Mouse (Mus musculus): ENCODE measurements at regions not wholly inside any gene's neighbourhood (a gene's known extent, or its start where the extent isn't known, plus 50 kb on each side); places are given as distances from the start of the nearest gene placed in this dataset.

GRCm38 (mm10) chr3:140059522-140060110 is 854.1 kb downstream of the Stpg2 start:
- H3K9ac ChIP-seq (ENCODE audit: low read depth, low read length): no peak overlapping the region
- no peaks in the 10 kb centered on the region for H3K4me1 ChIP-seq (ENCODE audit: control insufficient read depth, insufficient read depth, low read depth, low read length)
- no peaks in the 10 kb centered on the region for H3K27me3 ChIP-seq (replicated peaks; ENCODE audit: control insufficient read depth, insufficient read depth, low read length)
- no peaks in the 10 kb centered on the region for H3K9me3 ChIP-seq (ENCODE audit: control insufficient read depth, low read length)
- no peaks in the 10 kb centered on the region for H3K36me3 ChIP-seq (ENCODE audit: control insufficient read depth, insufficient read depth, low read length)
- no peak overlapping the region for H3K4me2 ChIP-seq (ENCODE audit: low read length)
- no peak overlapping the region for H3K27ac ChIP-seq (ENCODE audit: low read depth, low read length)
- 83% methylated on average over 4 of the region's 4 CpGs for WGBS
- no peak overlapping the region for H3K4me3 ChIP-seq (ENCODE audit: low read length)
- no peak for ATAC-seq

GRCm38 (mm10) chr3:140061769-140062381 is 856.4 kb downstream of the Stpg2 start:
- Histone ChIP-seq H3K4me3 (ENCODE audit: low read length) (no peak overlapping the region), H3K27me3 (replicated peaks; ENCODE audit: control insufficient read depth, insufficient read depth, low read length) (no peaks in the 10 kb centered on the region), H3K4me2 (ENCODE audit: low read length) (no peak overlapping the region), H3K27ac (ENCODE audit: low read depth, low read length) (no peak overlapping the region), H3K9me3 (ENCODE audit: control insufficient read depth, low read length) (no peaks in the 10 kb centered on the region), H3K36me3 (ENCODE audit: control insufficient read depth, insufficient read depth, low read length) (no peaks in the 10 kb centered on the region), H3K4me1 (ENCODE audit: control insufficient read depth, insufficient read depth, low read depth, low read length) (no peaks in the 10 kb centered on the region), H3K9ac (ENCODE audit: low read depth, low read length) (no peak overlapping the region)
- WGBS: 94% methylated on average over 10 of the region's 10 CpGs
- ATAC-seq: no peak

GRCm38 (mm10) chr3:140062880-140063279 is 857.4 kb downstream of the Stpg2 start:
- no peaks in the 10 kb centered on the region for H3K27me3 ChIP-seq (replicated peaks; ENCODE audit: control insufficient read depth, insufficient read depth, low read length)
- ATAC-seq: no peak
- H3K9ac ChIP-seq (ENCODE audit: low read depth, low read length): no peak overlapping the region
- no peak overlapping the region for H3K27ac ChIP-seq (ENCODE audit: low read depth, low read length)
- no peaks in the 10 kb centered on the region for H3K36me3 ChIP-seq (ENCODE audit: control insufficient read depth, insufficient read depth, low read length)
- no peak overlapping the region for H3K4me3 ChIP-seq (ENCODE audit: low read length)
- H3K9me3 ChIP-seq (ENCODE audit: control insufficient read depth, low read length): no peaks in the 10 kb centered on the region
- WGBS: 90% methylated on average over 5 of the region's 5 CpGs
- no peak overlapping the region for H3K4me2 ChIP-seq (ENCODE audit: low read length)
- H3K4me1 ChIP-seq (ENCODE audit: control insufficient read depth, insufficient read depth, low read depth, low read length): no peaks in the 10 kb centered on the region

- no peak for ATAC-seq
- Histone ChIP-seq H3K27ac (ENCODE audit: low read depth, low read length) (no peak overlapping the region), H3K4me1 (ENCODE audit: control insufficient read depth, insufficient read depth, low read depth, low read length) (no peaks in the 10 kb centered on the region), H3K4me2 (ENCODE audit: low read length) (no peak overlapping the region), H3K4me3 (ENCODE audit: low read length) (no peak overlapping the region), H3K9ac (ENCODE audit: low read depth, low read length) (no peak overlapping the region), H3K9me3 (ENCODE audit: control insufficient read depth, low read length) (no peaks in the 10 kb centered on the region), H3K36me3 (ENCODE audit: control insufficient read depth, insufficient read depth, low read length) (no peaks in the 10 kb centered on the region), H3K27me3 (replicated peaks; ENCODE audit: control insufficient read depth, insufficient read depth, low read length) (no peaks in the 10 kb centered on the region)
- WGBS: 82% methylated on average over 3 of the region's 3 CpGs
Observed at GRCm38 (mm10) chr3:140084333-140084732, 878.8 kb downstream of the Stpg2 start.

GRCm38 (mm10) chr3:140085385-140085784 is 879.9 kb downstream of the Stpg2 start:
- H3K4me2 ChIP-seq (ENCODE audit: low read length): no peak overlapping the region
- H3K4me3 ChIP-seq (ENCODE audit: low read length): no peak overlapping the region
- H3K4me1 ChIP-seq (ENCODE audit: control insufficient read depth, insufficient read depth, low read depth, low read length): no peaks in the 10 kb centered on the region
- no peak overlapping the region for H3K27ac ChIP-seq (ENCODE audit: low read depth, low read length)
- no peak for ATAC-seq
- H3K36me3 ChIP-seq (ENCODE audit: control insufficient read depth, insufficient read depth, low read length): no peaks in the 10 kb centered on the region
- no peaks in the 10 kb centered on the region for H3K27me3 ChIP-seq (replicated peaks; ENCODE audit: control insufficient read depth, insufficient read depth, low read length)
- no peak overlapping the region for H3K9ac ChIP-seq (ENCODE audit: low read depth, low read length)
- H3K9me3 ChIP-seq (ENCODE audit: control insufficient read depth, low read length): no peaks in the 10 kb centered on the region
- WGBS: 85% methylated on average over 3 of the region's 3 CpGs

GRCm38 (mm10) chr3:140088019-140088418 is 882.5 kb downstream of the Stpg2 start:
- Histone ChIP-seq H3K4me3 (ENCODE audit: low read length) (no peak overlapping the region), H3K9me3 (ENCODE audit: control insufficient read depth, low read length) (no peaks in the 10 kb centered on the region), H3K9ac (ENCODE audit: low read depth, low read length) (no peak overlapping the region), H3K27me3 (replicated peaks; ENCODE audit: control insufficient read depth, insufficient read depth, low read length) (no peaks in the 10 kb centered on the region), H3K4me2 (ENCODE audit: low read length) (no peak overlapping the region), H3K4me1 (ENCODE audit: control insufficient read depth, insufficient read depth, low read depth, low read length) (no peaks in the 10 kb centered on the region), H3K36me3 (ENCODE audit: control insufficient read depth, insufficient read depth, low read length) (no peaks in the 10 kb centered on the region), H3K27ac (ENCODE audit: low read depth, low read length) (no peak overlapping the region)
- no peak for ATAC-seq
- WGBS: 82% methylated on average over 3 of the region's 3 CpGs

- H3K9ac ChIP-seq (ENCODE audit: low read depth, low read length): no peak overlapping the region
- no peaks in the 10 kb centered on the region for H3K9me3 ChIP-seq (ENCODE audit: control insufficient read depth, low read length)
- H3K4me1 ChIP-seq (ENCODE audit: control insufficient read depth, insufficient read depth, low read depth, low read length): no peaks in the 10 kb centered on the region
- H3K36me3 ChIP-seq (ENCODE audit: control insufficient read depth, insufficient read depth, low read length): no peaks in the 10 kb centered on the region
- no peak for ATAC-seq
- no peaks in the 10 kb centered on the region for H3K27me3 ChIP-seq (replicated peaks; ENCODE audit: control insufficient read depth, insufficient read depth, low read length)
- H3K27ac ChIP-seq (ENCODE audit: low read depth, low read length): no peak overlapping the region
- no peak overlapping the region for H3K4me2 ChIP-seq (ENCODE audit: low read length)
- no peak overlapping the region for H3K4me3 ChIP-seq (ENCODE audit: low read length)
- 55% methylated on average over 2 of the region's 2 CpGs for WGBS
Observed at GRCm38 (mm10) chr3:140091900-140092299, 886.4 kb downstream of the Stpg2 start.

- Histone ChIP-seq H3K4me2 (ENCODE audit: low read length) (no peak overlapping the region), H3K9me3 (ENCODE audit: control insufficient read depth, low read length) (no peaks in the 10 kb centered on the region), H3K4me1 (ENCODE audit: control insufficient read depth, insufficient read depth, low read depth, low read length) (no peaks in the 10 kb centered on the region), H3K4me3 (ENCODE audit: low read length) (no peak overlapping the region), H3K9ac (ENCODE audit: low read depth, low read length) (no peak overlapping the region), H3K27me3 (replicated peaks; ENCODE audit: control insufficient read depth, insufficient read depth, low read length) (no peaks in the 10 kb centered on the region), H3K36me3 (ENCODE audit: control insufficient read depth, insufficient read depth, low read length) (no peaks in the 10 kb centered on the region), H3K27ac (ENCODE audit: low read depth, low read length) (no peak overlapping the region)
- ATAC-seq: no peak
Observed at GRCm38 (mm10) chr3:140096854-140097540, 891.5 kb downstream of the Stpg2 start.

GRCm38 (mm10) chr3:140109401-140109800 is 903.9 kb downstream of the Stpg2 start:
- no peaks in the 10 kb centered on the region for H3K36me3 ChIP-seq (ENCODE audit: control insufficient read depth, insufficient read depth, low read length)
- H3K9ac ChIP-seq (ENCODE audit: low read depth, low read length): no peak overlapping the region
- 21% methylated on average over 4 of the region's 4 CpGs for WGBS
- H3K4me3 ChIP-seq (ENCODE audit: low read length): no peak overlapping the region
- no peaks in the 10 kb centered on the region for H3K27me3 ChIP-seq (replicated peaks; ENCODE audit: control insufficient read depth, insufficient read depth, low read length)
- H3K9me3 ChIP-seq (ENCODE audit: control insufficient read depth, low read length): no peaks in the 10 kb centered on the region
- no peak for ATAC-seq
- H3K4me2 ChIP-seq (ENCODE audit: low read length): no peak overlapping the region
- no peaks in the 10 kb centered on the region for H3K4me1 ChIP-seq (ENCODE audit: control insufficient read depth, insufficient read depth, low read depth, low read length)
- no peak overlapping the region for H3K27ac ChIP-seq (ENCODE audit: low read depth, low read length)
